Mouse (Mus musculus) CD4-positive, CD25-positive, alpha-beta regulatory T cell, adult 9 weeks (primary cell): ENCODE measurements around the gene Abcg3. TPM values are rescaled to one million over a fixed set of nuclear protein-coding genes. Genes with fewer than 3 reads are reported as not detected.

ENCODE experiments used
- polyA plus RNA-seq: library from polyadenylated mRNA; unstranded; fragments of 100-300 nt; shearing (Covaris generic); gene quantifications from one replicate; pipeline ENCODE4 v1.2.1, GENCODE M21; 2017

The Abcg3 gene
- 34.6 TPM for polyA plus RNA-seq

GRCm38 (mm10) chr5:104982535-104982934, at the start of gene Abcg3:
Abcg3 (minus strand) TSS chr5:104982718.

Other genes starting within 250 kb of the Abcg3 start
- gene Zfp951, start 122.6 kb downstream of the Abcg3 start, polyA plus RNA-seq = 14.6 TPM
- gene Gbp9, start 156.8 kb upstream of the Abcg3 start, polyA plus RNA-seq = 202 TPM
- 105 TPM for gene Gbp8, start 156.8 kb upstream of the Abcg3 start, polyA plus RNA-seq
- 315 TPM for gene Gbp4, start 156.9 kb upstream of the Abcg3 start, polyA plus RNA-seq